Mouse (Mus musculus): ENCODE data around the gene Sptan1. TPM values are rescaled to one million over a fixed set of nuclear protein-coding genes. Genes with fewer than 3 reads are reported as not detected.

Gene Sptan1
- total RNA-seq, 2 experiments from 2014 or later, result 191 to 224 TPM

Small RNAs within 50 kb of the gene (microRNA-seq; reads per million reads assigned to microRNA genes)
- gene Mir6997 (ENCODE audit: borderline number of aligned reads in 2 of 2), result 0.47 to 0.61 reads per million in 2 experiments

Other genes starting within 250 kb of the Sptan1 start
- gene Gm13420, start 213.9 kb upstream of the Sptan1 start, total RNA-seq (2021), result not detected
- gene Gm13547, start 206.2 kb upstream of the Sptan1 start, total RNA-seq (2021), result not detected
- 10 to 100 TPM; 21.0 to 23.4 TPM for gene Coq4, start 178.1 kb upstream of the Sptan1 start, total RNA-seq (2021)
- gene Trub2, start 177.1 kb upstream of the Sptan1 start, total RNA-seq (2021), result 10 to 100 TPM; 31.1 to 31.4 TPM
- 10 to 100 TPM; 27.4 to 40.6 TPM for gene Slc27a4, start 162.9 kb upstream of the Sptan1 start, total RNA-seq (2021)
- 10 to 100 TPM; 36.2 to 43.9 TPM for gene Urm1, start 145.5 kb upstream of the Sptan1 start, total RNA-seq (2021)
- gene Cercam, start 96.4 kb upstream of the Sptan1 start, total RNA-seq (2021), result 10 to 100 TPM in 1 of 2 experiments, 1 to 10 TPM in 1; 8.4 to 11.7 TPM
- gene Odf2, start 76.3 kb upstream of the Sptan1 start, total RNA-seq (2021), result 10 to 100 TPM; 28.2 to 36.4 TPM
- 10 to 100 TPM; 28.1 to 30.8 TPM for gene Gle1, start 30.1 kb upstream of the Sptan1 start, total RNA-seq (2021)
- 10 to 100 TPM; 15.9 to 18.3 TPM for gene Wdr34, start 83.3 kb downstream of the Sptan1 start, total RNA-seq (2021)
- 100 to 1,000 TPM; 210 to 272 TPM for gene Set, start 91.8 kb downstream of the Sptan1 start, total RNA-seq (2021)
- 1 to 10 TPM; 5.6 to 6.2 TPM for gene Pkn3, start 112.1 kb downstream of the Sptan1 start, total RNA-seq (2021)
- 10 to 100 TPM in 1 of 2 experiments, 1 to 10 TPM in 1; 9.7 to 15.6 TPM for gene Zdhhc12, start 128.1 kb downstream of the Sptan1 start, total RNA-seq (2021)
- 10 to 100 TPM; 31.6 to 40.4 TPM for gene Zer1, start 159.0 kb downstream of the Sptan1 start, total RNA-seq (2021)
- 10 to 100 TPM; 38.5 to 53.2 TPM for gene Tbc1d13, start 168.2 kb downstream of the Sptan1 start, total RNA-seq (2021)
- gene Endog, start 205.9 kb downstream of the Sptan1 start, total RNA-seq (2021), result 10 to 100 TPM; 34.0 to 40.6 TPM
- 10 to 100 TPM; 21.1 to 25.4 TPM for gene Spout1, start 212.9 kb downstream of the Sptan1 start, total RNA-seq (2021)
- 10 to 100 TPM; 18.2 to 26.3 TPM for gene Kyat1, start 240.3 kb downstream of the Sptan1 start, total RNA-seq (2021)

Measured in adrenal gland, adult 18-20 months (tissue).